Mouse (Mus musculus) kidney, postnatal 10 days (tissue): ENCODE measurements around the gene Cadps2.

Experiments
- DNase-seq: peaks from one replicate; pipeline ENCODE4 v3.0.0; 2021; ENCODE audit warnings: mixed read lengths

The Cadps2 gene

DNA sequence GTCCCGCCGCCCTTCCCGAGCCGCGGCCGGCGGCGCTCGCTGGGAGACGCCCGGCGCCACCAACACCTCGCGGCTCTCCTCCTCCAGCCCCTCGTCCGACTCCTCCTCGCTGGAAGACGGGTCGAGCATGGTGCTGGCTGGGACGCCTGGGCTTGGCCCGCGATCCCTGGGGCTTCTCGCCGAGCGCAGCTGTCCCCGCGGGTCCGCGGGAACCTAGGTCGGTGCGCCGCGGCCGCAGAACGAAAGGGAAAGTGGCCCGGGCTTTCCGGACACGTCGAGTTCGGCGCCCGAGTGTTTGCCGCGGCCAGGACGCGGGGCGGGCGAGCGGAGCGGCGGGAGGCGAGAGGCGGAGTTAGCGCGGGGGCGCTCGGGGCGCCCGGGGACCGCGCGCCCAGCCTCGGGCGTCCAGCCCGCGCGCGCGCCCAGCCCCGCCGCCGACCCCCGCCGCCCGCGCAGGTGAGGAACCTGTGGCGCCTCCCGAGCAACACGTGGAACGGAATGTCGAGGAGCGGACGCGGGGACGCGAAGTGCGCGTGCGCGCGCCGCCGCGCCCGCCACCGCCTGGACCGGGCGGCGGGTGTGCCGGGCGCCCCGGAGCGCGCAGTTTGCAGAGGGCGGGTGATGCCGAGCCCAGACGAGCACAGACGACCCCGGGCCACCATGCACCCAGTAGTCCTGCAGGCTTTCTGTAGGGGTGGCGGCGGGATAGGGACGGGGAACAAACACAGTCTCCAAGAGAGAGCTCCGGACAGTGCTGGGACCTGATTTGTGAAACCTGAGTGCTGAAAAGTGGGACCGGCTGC, at the start of gene Cadps2:
Gene Cadps2 (minus strand): TSS at position 413 of the 803 bp plus-strand sequence.
- peak; percentile 83 for DNase-seq

DNA sequence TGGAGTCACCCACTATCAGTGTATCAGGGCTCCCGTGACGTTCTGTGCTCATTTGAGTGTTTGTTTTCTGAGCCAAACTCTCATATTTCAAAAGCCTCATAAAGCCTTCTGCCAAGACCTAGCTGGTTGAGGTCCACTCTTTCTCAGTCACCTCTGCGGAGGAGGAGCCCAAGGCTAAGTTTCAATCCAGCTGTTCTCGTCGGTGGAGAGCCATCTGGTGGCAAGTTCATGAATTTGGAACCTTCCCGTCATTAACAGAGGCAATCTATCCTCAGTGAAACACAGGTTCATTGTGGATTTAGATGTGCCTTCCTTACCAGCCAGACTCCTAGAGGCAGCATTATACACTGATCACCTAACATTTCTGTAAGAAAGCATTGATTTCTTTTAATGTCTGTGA, 47.2 kb upstream of the Cadps2 start:
- peak; percentile 70 for DNase-seq

DNA sequence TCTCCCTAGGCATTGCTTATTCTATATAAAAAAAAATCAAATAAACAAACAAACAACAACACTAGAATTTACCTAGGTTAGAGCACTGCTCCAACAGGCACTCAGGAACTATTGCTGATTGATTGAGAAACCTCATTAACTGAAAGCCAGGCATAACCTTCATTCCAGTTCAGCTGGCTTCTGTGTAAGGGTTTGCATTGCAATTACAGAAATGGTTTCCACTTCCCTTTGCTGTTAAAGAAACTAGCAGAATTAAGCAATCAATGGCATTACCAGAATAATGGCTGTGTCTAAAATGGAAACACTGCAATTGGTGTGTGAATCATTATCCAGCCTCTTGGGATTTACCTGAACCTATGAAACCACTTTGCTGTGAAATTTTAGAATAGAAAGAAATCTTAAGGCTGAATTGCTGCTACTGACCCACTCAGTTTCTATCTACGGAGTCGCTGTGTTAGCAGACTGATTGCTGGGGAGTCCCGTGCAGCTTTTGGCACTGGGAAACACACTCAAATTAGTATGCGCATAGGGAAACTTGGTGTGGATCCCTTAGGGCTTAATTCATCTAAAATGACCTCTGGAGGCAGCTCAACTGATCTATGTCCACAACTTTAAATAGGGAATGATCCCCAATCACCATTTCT, 37.7 kb upstream of the Cadps2 start:
- DNase-seq: no peak

DNA sequence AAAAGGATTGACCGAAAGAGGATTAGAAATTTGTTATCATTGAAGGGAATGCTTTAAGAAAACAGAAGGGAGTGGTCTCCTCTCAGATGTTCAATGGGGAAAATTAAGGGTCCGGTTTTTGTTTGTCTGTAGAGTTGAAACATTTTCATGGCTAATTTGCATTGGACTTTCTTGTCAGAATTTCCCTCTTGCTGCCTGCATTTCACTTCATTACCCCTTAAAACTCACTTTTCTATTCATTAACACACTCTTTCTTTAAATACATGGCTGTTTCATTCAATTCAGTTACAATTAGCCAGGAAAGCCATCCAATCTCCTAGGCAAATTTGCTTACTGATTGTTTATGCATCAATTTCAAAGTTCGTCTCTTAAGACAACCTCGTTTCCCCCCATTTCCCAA, 37.1 kb upstream of the Cadps2 start:
- DNase-seq: no peak

DNA sequence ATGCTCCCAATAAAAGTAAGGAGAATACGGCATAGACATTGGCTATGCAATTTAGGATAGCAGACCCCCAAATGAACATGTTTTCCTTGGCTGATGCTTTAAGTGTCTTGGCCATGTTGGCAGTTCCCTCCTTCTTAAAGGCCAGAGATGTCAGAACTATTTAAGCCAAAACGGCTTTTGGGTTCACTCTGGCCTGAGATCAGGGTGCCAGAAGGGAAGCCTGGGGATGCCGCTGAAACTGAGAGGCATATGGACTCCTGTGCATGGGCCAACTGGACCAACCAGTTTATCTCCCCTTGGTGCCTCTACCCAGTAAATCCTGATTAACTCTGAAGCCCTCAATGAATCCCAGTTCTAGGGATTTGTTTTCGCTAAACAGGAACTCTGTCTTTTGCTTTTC, 34.6 kb upstream of the Cadps2 start:
- no peak for DNase-seq

- no peak for DNase-seq
Observed at GRCm38 (mm10) chr6:23873231-23873630, 34.0 kb upstream of the Cadps2 start.

- DNase-seq: no peak
Observed at GRCm38 (mm10) chr6:23869971-23870370, 30.8 kb upstream of the Cadps2 start.

DNA sequence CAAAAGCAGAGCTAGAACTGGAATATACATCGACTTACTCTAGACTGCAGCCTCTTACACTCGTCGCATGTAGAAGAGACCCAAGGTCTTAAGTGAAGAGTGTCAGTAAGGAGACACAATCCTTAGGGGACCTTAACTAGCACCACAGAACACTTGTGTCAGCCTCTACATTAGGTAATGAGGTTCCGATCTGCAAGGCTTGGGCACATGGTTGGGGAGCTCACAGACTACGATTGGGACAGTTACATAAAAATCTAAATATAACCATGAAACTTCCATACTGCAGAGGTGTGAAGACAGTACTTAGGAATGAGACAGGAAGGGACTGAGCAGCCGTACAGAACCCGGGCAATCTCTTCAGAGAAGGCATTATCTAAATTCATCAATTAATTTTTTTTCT, 27.1 kb upstream of the Cadps2 start:
- DNase-seq: no peak

DNA sequence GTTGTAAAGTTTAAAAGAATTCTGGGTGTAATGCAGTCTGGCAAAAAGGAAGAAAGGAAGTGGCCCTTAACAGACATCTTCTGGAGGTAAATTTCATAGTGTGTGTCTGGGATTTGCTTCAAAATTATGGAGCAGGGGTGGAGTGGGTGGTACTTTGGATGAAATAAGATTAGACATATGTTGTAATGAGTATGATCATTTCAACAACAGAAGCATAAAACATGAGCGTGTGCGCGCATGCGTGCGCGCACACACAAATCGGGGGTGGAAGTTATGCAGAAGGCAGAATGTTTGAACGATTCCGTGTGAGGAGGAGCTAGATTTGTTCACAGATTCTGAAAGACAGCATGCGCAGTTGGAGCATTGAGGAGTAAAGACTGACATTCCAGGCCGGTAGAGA, 14.2 kb upstream of the Cadps2 start:
- DNase-seq: no peak

- DNase-seq: peak; percentile 39
Observed at GRCm38 (mm10) chr6:23840001-23840400, 780 bp upstream of the Cadps2 start.

- DNase-seq: peak; percentile 57
Observed at GRCm38 (mm10) chr6:23838401-23839008, 716 bp downstream of the Cadps2 start.

- no peak for DNase-seq
Observed at GRCm38 (mm10) chr6:23837631-23838030, 1.6 kb downstream of the Cadps2 start.

- DNase-seq: no peak
Observed at GRCm38 (mm10) chr6:23837127-23837526, 2.1 kb downstream of the Cadps2 start.

DNA sequence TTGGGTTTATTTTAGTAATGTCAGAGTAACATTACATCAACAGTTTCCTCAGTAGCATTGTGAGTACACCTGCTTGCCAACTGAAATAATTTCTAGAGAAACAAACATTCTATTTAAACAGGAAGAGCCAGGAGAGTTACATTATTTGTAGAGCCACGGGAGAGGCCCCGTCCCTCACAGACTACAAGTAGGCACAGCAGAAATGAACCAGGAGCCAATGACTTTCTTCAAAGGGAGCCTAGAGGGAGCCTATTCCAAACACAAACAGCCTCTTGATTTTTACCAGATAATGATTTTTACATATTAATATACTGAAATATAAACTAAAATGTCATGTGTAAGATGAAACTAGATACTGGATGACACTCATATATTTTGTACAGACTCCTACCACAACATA, 2.5 kb downstream of the Cadps2 start:
- no peak for DNase-seq

GRCm38 (mm10) chr6:23835552-23835951, 3.7 kb downstream of the Cadps2 start:
- no peak for DNase-seq

DNA sequence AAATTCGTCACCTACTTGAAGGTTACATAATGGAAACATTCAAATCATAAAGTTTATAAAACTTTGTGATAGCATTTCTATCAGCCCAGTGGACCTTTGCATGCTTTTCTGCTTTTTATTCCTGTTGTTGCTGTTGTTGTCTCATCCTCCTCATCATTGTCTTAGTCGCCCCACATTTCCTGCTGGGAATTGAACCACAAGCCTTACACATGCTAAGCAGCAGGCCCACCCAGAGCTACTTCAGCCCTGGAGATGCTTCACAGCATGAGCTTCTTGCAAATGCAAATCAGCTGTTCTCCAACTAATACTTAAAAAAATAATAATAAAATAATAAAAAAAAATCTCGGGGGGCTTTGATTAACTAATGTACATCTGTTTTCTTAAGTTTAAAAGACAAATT, 8.5 kb downstream of the Cadps2 start:
- DNase-seq: no peak

DNA sequence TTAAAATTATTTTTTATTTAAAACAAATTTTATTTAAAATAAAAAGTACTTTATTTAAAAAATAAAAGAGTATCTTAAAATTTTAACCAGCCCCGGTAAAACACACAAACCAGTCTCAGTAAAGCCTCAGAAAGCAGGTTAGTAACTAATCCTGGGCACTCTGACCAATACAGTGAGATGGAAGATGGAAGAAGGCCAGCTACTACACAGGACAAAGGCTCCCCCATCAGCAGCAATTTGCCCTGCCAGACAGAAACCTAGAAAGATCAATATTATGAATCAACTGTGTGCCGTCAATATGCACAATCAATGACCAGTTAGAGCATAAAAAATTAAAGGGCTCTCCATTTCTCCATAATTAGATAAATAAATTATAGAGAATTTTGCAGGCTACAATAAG, 9.9 kb downstream of the Cadps2 start:
- no peak for DNase-seq

DNA sequence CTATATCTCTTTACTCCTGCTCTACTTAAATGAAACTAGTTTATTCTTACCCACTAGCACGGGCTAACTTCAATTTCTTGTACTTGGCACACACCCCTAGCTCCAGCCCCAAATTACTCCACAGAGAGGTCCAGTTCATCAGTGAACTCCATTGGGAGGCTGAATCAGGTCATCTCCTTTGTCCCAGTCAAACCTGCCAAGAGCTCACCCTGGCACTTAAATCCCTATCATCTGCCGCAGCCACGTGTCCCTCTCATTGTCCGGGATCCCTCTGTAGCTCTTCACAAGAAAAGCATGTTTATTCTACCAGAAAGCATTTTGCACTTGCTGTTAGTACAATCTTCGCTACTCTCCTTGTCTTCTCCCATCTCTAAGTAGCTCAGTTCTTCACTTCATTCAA, 17.4 kb downstream of the Cadps2 start:
- DNase-seq: no peak

- DNase-seq: no peak
Observed at GRCm38 (mm10) chr6:23810087-23810486, 29.1 kb downstream of the Cadps2 start.

- no peak for DNase-seq
Observed at GRCm38 (mm10) chr6:23809344-23809743, 29.9 kb downstream of the Cadps2 start.

DNA sequence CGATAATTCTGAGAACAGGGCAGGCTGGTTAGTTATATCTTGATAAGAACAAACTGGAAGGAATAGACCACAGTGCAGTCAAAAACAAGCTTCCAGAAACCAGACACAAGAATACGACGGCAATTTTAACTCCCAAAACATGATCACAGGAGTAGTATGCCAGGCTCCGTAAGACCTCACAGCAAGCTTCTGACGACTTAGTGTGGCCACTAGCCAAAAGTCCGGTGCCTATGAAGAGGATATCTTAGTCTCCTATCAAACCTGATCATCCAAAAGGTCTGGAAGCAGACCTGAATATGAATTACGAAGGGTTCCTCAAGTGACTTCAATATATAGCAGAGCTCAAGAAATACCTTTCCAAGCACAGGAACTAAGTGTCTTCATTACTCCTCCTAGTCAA, 33.9 kb downstream of the Cadps2 start:
- DNase-seq: no peak

DNA sequence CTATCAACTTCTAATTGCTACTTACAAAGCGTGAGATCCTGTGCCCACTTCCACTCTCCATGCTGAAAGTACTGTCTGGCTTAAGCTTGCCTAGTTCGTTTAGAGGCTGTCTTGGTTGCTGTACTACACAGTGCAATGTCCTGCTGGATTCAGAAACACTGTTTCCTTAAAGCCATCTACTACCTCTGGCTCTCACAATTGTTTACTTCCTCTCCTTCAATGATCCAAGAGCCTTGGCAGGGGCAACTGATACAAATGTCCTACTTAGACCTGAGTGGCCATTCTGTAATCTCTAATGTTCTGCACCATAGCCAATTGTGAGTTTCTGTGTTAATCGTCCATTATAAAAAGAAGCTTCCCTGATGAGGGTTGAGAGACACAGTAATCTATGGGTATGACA, 47.4 kb downstream of the Cadps2 start:
- DNase-seq: no peak

GRCm38 (mm10) chr6:23777641-23778040, 61.6 kb downstream of the Cadps2 start:
- no peak for DNase-seq

- DNase-seq: peak; percentile 37
Observed at GRCm38 (mm10) chr6:23762204-23762603, 77.0 kb downstream of the Cadps2 start.
